Comparison of ENCODE assay signal across 7 mouse cellular contexts in the genomic region with DNA sequence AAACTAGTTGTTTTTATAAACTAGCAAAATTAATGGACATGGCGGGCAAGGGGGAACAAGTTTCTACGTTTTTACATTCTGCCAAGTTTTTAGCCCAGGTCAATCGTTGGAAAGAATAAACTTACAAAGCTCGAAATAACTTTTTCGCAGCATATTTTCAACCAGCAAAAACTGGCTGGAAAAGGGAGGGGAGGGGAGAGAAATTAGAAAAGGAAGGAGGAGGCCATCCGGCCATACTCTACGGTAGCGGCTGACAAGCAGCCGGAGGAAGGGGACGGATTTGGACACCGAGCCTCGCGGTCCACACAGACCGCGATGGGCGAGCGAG. TPM values are rescaled to one million over a fixed set of nuclear protein-coding genes. Genes with fewer than 3 reads are reported as not detected.
DNase-seq lines count a peak whose midpoint lies in the region; ATAC-seq lines count a peak whose summit lies in the region.

No protein-coding gene starts in this region.

- no peak for DNase-seq in neural tube, embryonic 11.5 days (ENCODE audit: low spot score)
- no peak for DNase-seq in neural tube, embryonic 10.5 days (ENCODE audit: extremely low spot score, low spot score)
- no peak for DNase-seq in forebrain, embryonic 11.5 days (ENCODE audit: low spot score)
- DNase-seq in gastrocnemius, adult 18-20 months (ENCODE audit: low spot score): no peak
- no peak for DNase-seq in left cerebral cortex, adult 8-10 months (ENCODE audit: low spot score in 2 of 2)

- H3K4me3 ChIP-seq in neural tube, embryonic 11.5 days (ENCODE audit: low read depth, low read length): peak overlapping the region; percentile 93
- peak overlapping the region; percentile 93 for H3K4me3 ChIP-seq in forebrain, embryonic 11.5 days (ENCODE audit: low read depth, low read length)
- H3K4me3 ChIP-seq in limb, embryonic 12.5 days (replicated peaks): peak overlapping the region; percentile 95
- H3K4me3 ChIP-seq in stomach, embryonic 16.5 days (replicated peaks; ENCODE audit: low read length): peak overlapping the region; percentile 84

- H3K4me1 ChIP-seq in neural tube, embryonic 11.5 days (ENCODE audit: control insufficient read depth, insufficient read depth, low read length): peaks cover 7% of the 10 kb centered on the region; the same call in 1 of the 2 replicates
- no peaks in the 10 kb centered on the region for H3K4me1 ChIP-seq in forebrain, embryonic 11.5 days (replicated peaks; ENCODE audit: control insufficient read depth, insufficient read depth, low read length)
- H3K4me1 ChIP-seq in limb, embryonic 12.5 days (replicated peaks): peaks cover 1% of the 10 kb centered on the region; the same call in 1 of the 2 replicates
- no peaks in the 10 kb centered on the region for H3K4me1 ChIP-seq in stomach, embryonic 16.5 days (ENCODE audit: control insufficient read depth, insufficient read depth, low read length)

- peak overlapping the region; percentile 81 for H3K27ac ChIP-seq in neural tube, embryonic 11.5 days (ENCODE audit: low read depth, low read length)
- H3K27ac ChIP-seq in forebrain, embryonic 11.5 days (ENCODE audit: low read depth, low read length): peak overlapping the region; percentile 85
- H3K27ac ChIP-seq in limb, embryonic 12.5 days: peak overlapping the region; percentile 94
- H3K27ac ChIP-seq in stomach, embryonic 16.5 days (ENCODE audit: low read length): peak overlapping the region; percentile 92

- H3K9ac ChIP-seq in neural tube, embryonic 11.5 days (ENCODE audit: low read length): peak overlapping the region; percentile 81
- peak overlapping the region; percentile 95 for H3K9ac ChIP-seq in forebrain, embryonic 11.5 days (ENCODE audit: low read length)
- peak overlapping the region; percentile 95 for H3K9ac ChIP-seq in limb, embryonic 12.5 days (replicated peaks)
- H3K9ac ChIP-seq in stomach, embryonic 16.5 days (ENCODE audit: low read length): peak overlapping the region; percentile 94

- peak; percentile 59 for ATAC-seq in neural tube, embryonic 11.5 days (ENCODE audit: insufficient read depth, low FRiP score, low TSS enrichment)
- ATAC-seq in forebrain, embryonic 11.5 days (replicated peaks; ENCODE audit: low FRiP score): no peak
- ATAC-seq in limb, embryonic 12.5 days (ENCODE audit: insufficient number of reproducible peaks, insufficient read depth, low FRiP score, low TSS enrichment, low read depth): no peak
- no peak for ATAC-seq in stomach, embryonic 16.5 days (ENCODE audit: insufficient read depth, low FRiP score)

- no peaks in the 10 kb centered on the region for H3K9me3 ChIP-seq in neural tube, embryonic 11.5 days (ENCODE audit: control insufficient read depth, low read length)
- H3K9me3 ChIP-seq in forebrain, embryonic 11.5 days (ENCODE audit: control insufficient read depth, low read length): no peaks in the 10 kb centered on the region
- no peaks in the 10 kb centered on the region for H3K9me3 ChIP-seq in limb, embryonic 12.5 days
- no peaks in the 10 kb centered on the region for H3K9me3 ChIP-seq in stomach, embryonic 16.5 days (replicated peaks; ENCODE audit: control insufficient read depth, low read length)

- WGBS in neural tube, embryonic 11.5 days: under 1% methylated on average over 17 of the region's 17 CpGs
- under 1% methylated on average over 17 of the region's 17 CpGs for WGBS in forebrain, embryonic 11.5 days
- WGBS in limb, embryonic 12.5 days: under 1% methylated on average over 17 of the region's 17 CpGs
- under 1% methylated on average over 17 of the region's 17 CpGs for WGBS in stomach, embryonic 16.5 days

- peak overlapping the region; percentile 83 for H3K4me2 ChIP-seq in neural tube, embryonic 11.5 days (ENCODE audit: low read depth)
- H3K4me2 ChIP-seq in forebrain, embryonic 11.5 days (ENCODE audit: low read depth, low read length, severe bottlenecking): peak overlapping the region; percentile 58
- peak overlapping the region; percentile 82 for H3K4me2 ChIP-seq in limb, embryonic 12.5 days
- peak overlapping the region; percentile 89 for H3K4me2 ChIP-seq in stomach, embryonic 16.5 days (ENCODE audit: low read depth, low read length)

- peaks cover 6% of the 10 kb centered on the region for H3K36me3 ChIP-seq in neural tube, embryonic 11.5 days (ENCODE audit: control insufficient read depth, insufficient read depth, low read length)
- H3K36me3 ChIP-seq in forebrain, embryonic 11.5 days (ENCODE audit: control insufficient read depth, insufficient read depth, low read length): peaks cover 8% of the 10 kb centered on the region
- H3K36me3 ChIP-seq in limb, embryonic 12.5 days: peaks cover 35% of the 10 kb centered on the region
- peaks cover 17% of the 10 kb centered on the region for H3K36me3 ChIP-seq in stomach, embryonic 16.5 days (ENCODE audit: control insufficient read depth, insufficient read depth, low read length)

- H3K27me3 ChIP-seq in neural tube, embryonic 11.5 days (ENCODE audit: control insufficient read depth, insufficient read depth, low read length): no peaks in the 10 kb centered on the region
- H3K27me3 ChIP-seq in forebrain, embryonic 11.5 days (ENCODE audit: control insufficient read depth, insufficient read depth, low read length): no peaks in the 10 kb centered on the region
- H3K27me3 ChIP-seq in limb, embryonic 12.5 days: no peaks in the 10 kb centered on the region
- H3K27me3 ChIP-seq in stomach, embryonic 16.5 days (ENCODE audit: control insufficient read depth, insufficient read depth, low read length): no peaks in the 10 kb centered on the region

RNA-seq across cellular contexts. Expression of a gene that starts 0.7 kb away (rescaled TPM):
- 104 and 116 TPM in 2 replicates for polyA plus RNA-seq in neural tube, embryonic 11.5 days (2014; fragmentation: Nextera tagmentation; extraction: Ambion mirVana)
- 112 and 118 TPM in 2 replicates for polyA plus RNA-seq in forebrain, embryonic 11.5 days (2014; fragmentation: Nextera tagmentation; extraction: Ambion mirVana)
- 128 and 134 TPM in 2 replicates for polyA plus RNA-seq in limb, embryonic 12.5 days (2016; fragmentation: Nextera tagmentation; extraction: Ambion mirVana)
- 143 and 145 TPM in 2 replicates for polyA plus RNA-seq in stomach, embryonic 16.5 days (2015; fragmentation: Nextera tagmentation; extraction: Ambion mirVana)
- 10 to 100 TPM; 66.5 to 68.8 TPM for total RNA-seq in gastrocnemius, adult 18-20 months (2021)
- 100 to 1,000 TPM in 2 of 4 experiments, 10 to 100 TPM in 2; 96.9 to 110 (median 100) TPM for total RNA-seq in left cerebral cortex, adult 8-10 months (2022)

RNA-seq across cellular contexts. Expression of a gene that starts 43.5 kb away (rescaled TPM):
- 45.1 and 47.9 TPM in 2 replicates for polyA plus RNA-seq in neural tube, embryonic 11.5 days (2014; fragmentation: Nextera tagmentation; extraction: Ambion mirVana)
- polyA plus RNA-seq in forebrain, embryonic 11.5 days (2014; fragmentation: Nextera tagmentation; extraction: Ambion mirVana): 49.5 and 53.6 TPM in 2 replicates
- polyA plus RNA-seq in limb, embryonic 12.5 days (2016; fragmentation: Nextera tagmentation; extraction: Ambion mirVana): 68.6 and 73.3 TPM in 2 replicates
- polyA plus RNA-seq in stomach, embryonic 16.5 days (2015; fragmentation: Nextera tagmentation; extraction: Ambion mirVana): 43.9 and 45.6 TPM in 2 replicates
- total RNA-seq in gastrocnemius, adult 18-20 months (2021): 1 to 10 TPM; 6.6 to 8.5 TPM
- 10 to 100 TPM; 27.2 to 28.4 (median 27.5) TPM for total RNA-seq in left cerebral cortex, adult 8-10 months (2022)

RNA-seq across cellular contexts. Expression of a gene that starts 43.5 kb away (rescaled TPM):
- 0.68 and 1.1 TPM in 2 replicates for polyA plus RNA-seq in neural tube, embryonic 11.5 days (2014; fragmentation: Nextera tagmentation; extraction: Ambion mirVana)
- 0.87 and 0.99 TPM in 2 replicates for polyA plus RNA-seq in forebrain, embryonic 11.5 days (2014; fragmentation: Nextera tagmentation; extraction: Ambion mirVana)
- 1.4 and 1.6 TPM in 2 replicates for polyA plus RNA-seq in limb, embryonic 12.5 days (2016; fragmentation: Nextera tagmentation; extraction: Ambion mirVana)
- 0.72 and 1.3 TPM in 2 replicates for polyA plus RNA-seq in stomach, embryonic 16.5 days (2015; fragmentation: Nextera tagmentation; extraction: Ambion mirVana)
- 1 to 10 TPM; 1.2 to 1.3 TPM for total RNA-seq in gastrocnemius, adult 18-20 months (2021)
- total RNA-seq in left cerebral cortex, adult 8-10 months (2022): 1 to 10 TPM; 5.1 to 7.9 (median 6.3) TPM
